Mouse (Mus musculus) C2C12 (cell line): ENCODE data around the gene Rnf11.

Experiments used
- CTCF ChIP-seq: IDR thresholded peaks from one replicate; pipeline ENCODE4 v1.5.1; 2011; ENCODE audit not compliant: control insufficient read depth, insufficient read depth, insufficient read length
- MAX ChIP-seq: IDR thresholded peaks from one replicate; pipeline ENCODE4 v1.6.1; 2011; ENCODE audit warnings: mild to moderate bottlenecking, control low read depth
- MYOD1 ChIP-seq: IDR thresholded peaks from one replicate; pipeline ENCODE4 v1.6.1; 2011; ENCODE audit warnings: low read depth; ENCODE audit not compliant: control insufficient read depth, insufficient read length
- USF1 ChIP-seq: IDR thresholded peaks from one replicate; pipeline ENCODE4 v1.6.1; 2011; ENCODE audit warnings: low read depth, mild to moderate bottlenecking, control low read depth, moderate library complexity

- no peak for TF ChIP-seq CTCF
- no peak for TF ChIP-seq MYOD1
- TF ChIP-seq USF1, result no peak
- TF ChIP-seq MAX, result no peak
These were observed 65.0 kb downstream of the Rnf11 start for GRCm38 (mm10) chr4:109419563-109419962.
